ENCODE assay signal across 9 mouse cellular contexts in the genomic region with DNA sequence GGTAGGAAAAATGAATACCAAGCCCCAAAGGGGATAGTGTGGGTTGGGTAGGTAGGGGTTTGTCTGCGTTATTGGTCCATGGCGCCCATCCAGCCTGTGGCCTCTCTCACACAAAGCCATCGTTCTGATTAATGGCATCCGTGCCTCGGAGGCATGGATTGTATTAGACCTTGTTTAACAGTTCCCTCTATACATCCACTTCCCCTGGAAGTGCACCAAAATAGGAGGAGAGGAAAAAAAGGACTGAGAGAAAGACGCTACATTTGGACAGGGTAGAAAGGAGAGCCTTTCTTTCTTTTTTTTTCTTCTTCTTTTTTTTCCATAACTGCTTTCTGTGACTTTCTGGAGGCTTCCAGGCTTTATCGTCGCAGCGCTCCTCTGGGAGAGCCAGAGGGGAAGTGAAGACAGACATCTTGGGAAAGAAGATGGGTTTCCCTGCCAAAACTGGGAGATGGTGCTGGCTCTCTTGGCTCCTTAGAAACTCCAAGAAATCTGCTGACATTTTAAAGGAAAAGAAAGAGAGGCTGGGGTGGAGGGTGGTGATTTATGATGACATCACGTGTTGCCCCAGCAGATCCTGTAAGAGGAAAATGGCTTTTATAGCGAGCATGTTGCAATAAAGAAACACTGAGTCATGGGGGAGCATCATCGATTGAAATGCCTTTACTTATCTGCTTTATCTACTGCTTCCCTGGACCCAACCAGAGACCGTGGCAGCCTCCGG. TPM values are rescaled to one million over a fixed set of nuclear protein-coding genes. Genes with fewer than 3 reads are reported as not detected.
DNase-seq lines count a peak whose midpoint lies in the region; ATAC-seq and TF ChIP-seq lines count a peak whose summit lies in the region.
"Had no signal": no experiment of that assay in that cellular context is flagged by ENCODE, and none has a peak within 500 bp of the region (broad histone marks: within the 10 kb centered on the region; RNA-seq: fewer than 3 reads in every experiment).

No protein-coding gene starts in this region.

- H3K79me2 ChIP-seq in C2C12 (ENCODE audit: control insufficient read depth, insufficient read depth): no peaks in the 10 kb centered on the region

- TF ChIP-seq CTCF in C2C12 (IDR thresholded peaks at IDR 0.05; ENCODE audit: control insufficient read depth, insufficient read depth, insufficient read length): no peak
- no peak for TF ChIP-seq CTCF in thymus, adult 2 months (IDR thresholded peaks at IDR 0.05; ENCODE audit: borderline replicate concordance, control insufficient read depth, extremely low read depth, insufficient read depth, low read length, poor library complexity)

- peak; percentile 16 for DNase-seq in gastrocnemius, postnatal 14 days
- DNase-seq in gastrocnemius, postnatal 10 days: no peak
- DNase-seq in kidney, postnatal 36 days: peak; percentile 13 to 29
- no peak for DNase-seq in thymus, adult 2 months
- DNase-seq in spleen, postnatal 4 days (ENCODE audit: low spot score in 2 of 2): no peak
- no peak for DNase-seq in cerebellum, adult 9-10 months

- no peak overlapping the region for H3K4me3 ChIP-seq in C2C12 (ENCODE audit: insufficient read depth, poor library complexity, severe bottlenecking)
- no peak overlapping the region for H3K4me3 ChIP-seq in thymus, adult 2 months (ENCODE audit: control insufficient read depth, insufficient read depth, low read length)

- H3K4me1 ChIP-seq in thymus, adult 2 months (replicated peaks; ENCODE audit: control insufficient read depth, insufficient read depth, low read length): no peaks in the 10 kb centered on the region

- H3K27me3 ChIP-seq in C2C12 (ENCODE audit: control insufficient read depth, insufficient read depth, insufficient read length): peaks cover 19% of the 10 kb centered on the region
- no peaks in the 10 kb centered on the region for H3K27me3 ChIP-seq in thymus, adult 2 months (ENCODE audit: control insufficient read depth, insufficient read depth, low read length)

- H3K79me3 ChIP-seq in C2C12 (ENCODE audit: low read depth): no peaks in the 10 kb centered on the region

- no peak overlapping the region for H3K27ac ChIP-seq in thymus, adult 2 months (ENCODE audit: control insufficient read depth, insufficient read depth, low read length)

- intact Hi-C loops in gastrocnemius, postnatal 14 days (cut with DNase I; ENCODE audit: low total_unique reads): no loop called here

- peak; percentile 36 for ATAC-seq in granulocyte monocyte progenitor cell, adult 5-6 weeks (replicated peaks; ENCODE audit: poor library complexity, severe bottlenecking)

- no peak overlapping the region for H3ac ChIP-seq in C2C12 (ENCODE audit: control insufficient read depth, insufficient read length, low read depth)

- H3K36me3 ChIP-seq in C2C12 (ENCODE audit: control insufficient read depth, insufficient read depth): no peaks in the 10 kb centered on the region
- no peaks in the 10 kb centered on the region for H3K36me3 ChIP-seq in thymus, adult 2 months (ENCODE audit: control insufficient read depth, insufficient read depth, low read length)
- H3K36me3 ChIP-seq: G1E had no signal

- no peak for TF ChIP-seq POLR2A in thymus, adult 2 months (IDR thresholded peaks at IDR 0.05; ENCODE audit: control insufficient read depth, extremely low read depth, insufficient read depth, low read length, poor library complexity)

- WGBS in thymus, adult 2 months: 89% methylated on average over 14 of the region's 14 CpGs

TF ChIP-seq in C2C12, 6 proteins besides CTCF, POLR2A, EP300 and RAD21:
- TF ChIP-seq MYOD1 (IDR thresholded peaks at IDR 0.05; ENCODE audit: control insufficient read depth, insufficient read length, low read depth) (no peak), USF1 (IDR thresholded peaks at IDR 0.05; ENCODE audit: low read depth) (peak; percentile 20)

RNA-seq across cellular contexts. Expression of a gene that starts 32.6 kb away (rescaled TPM):
- total RNA-seq in gastrocnemius, postnatal 14 days (2021): 1 to 10 TPM; 1.6 to 1.7 TPM
- 1 to 10 TPM; 1.2 to 1.9 TPM for total RNA-seq in gastrocnemius, postnatal 10 days (2021)
- polyA plus RNA-seq in C2C12 (2012; fragmentation: generic; extraction: Trizol): not detected
- total RNA-seq in granulocyte monocyte progenitor cell, adult 5-6 weeks (2014; fragmentation: Nextera tagmentation): 30.9 and 34.8 TPM in 2 replicates
- total RNA-seq in granulocyte monocyte progenitor cell, adult 5-6 weeks (2017): 19.3 and 23.4 TPM in 2 replicates
- 0.51 and 0.68 TPM in 2 replicates for polyA plus RNA-seq in thymus, adult 2 months (2012; rRNA removed)
- total RNA-seq: G1E had no signal
- polyA plus RNA-seq: G1E had no signal

Comparison
In these comparisons a context has a peak if more than half of its experiments do, and no peak if none do; other contexts are left out.
1. DNase-seq: peak in gastrocnemius, postnatal 14 days (single experiment) and kidney, postnatal 36 days (2 of 2); none in gastrocnemius, postnatal 10 days (single experiment), thymus, adult 2 months (single experiment), spleen, postnatal 4 days (0 of 2) and cerebellum, adult 9-10 months (single experiment).
2. RNA of a gene that starts 32.6 kb away (total RNA-seq): 19.3 to 34.8 TPM in granulocyte monocyte progenitor cell, adult 5-6 weeks; 1.2 to 1.9 TPM in gastrocnemius, postnatal 10 days and 1.6 to 1.7 TPM in gastrocnemius, postnatal 14 days; every median in the first group is over 4 times any median in the second.